ENCODE assay signal across 17 mouse cellular contexts in genomic region chr14:120836535-120837316, GRCm38 (mm10).
"Had no signal": no experiment of that assay in that cellular context is flagged by ENCODE, and none has a peak within 500 bp of the region (broad histone marks: within the 10 kb centered on the region; RNA-seq: fewer than 3 reads in every experiment).

No protein-coding gene starts in this region.

- H3K36me3 ChIP-seq: kidney, embryonic 15.5 days; limb, embryonic 12.5 days; liver, embryonic 13.5 days; lung, embryonic 15.5 days; midbrain, embryonic 13.5 days; neural tube, embryonic 15.5 days had no signal

- DNase-seq: kidney, adult 2 months; kidney, postnatal 14 days; liver; liver, embryonic 13.5 days; liver, postnatal 0 days; lung, postnatal 14 days; right cerebral cortex, postnatal 4 days; spleen, adult 18-20 months; thymus, adult 18-20 months; thymus, postnatal 14 days had no signal

- H3K9ac ChIP-seq: kidney, embryonic 15.5 days; limb, embryonic 12.5 days; liver, embryonic 13.5 days; liver, postnatal 0 days; lung, embryonic 15.5 days; midbrain, embryonic 13.5 days; neural tube, embryonic 15.5 days had no signal

- ATAC-seq: liver, postnatal 0 days; midbrain, embryonic 13.5 days had no signal

- H3K27ac ChIP-seq: kidney, embryonic 15.5 days; limb, embryonic 12.5 days; liver, embryonic 13.5 days; lung, embryonic 15.5 days; macrophage; midbrain, embryonic 13.5 days; neural tube, embryonic 15.5 days had no signal

- H3K9me3 ChIP-seq: kidney, embryonic 15.5 days; limb, embryonic 12.5 days; liver, embryonic 13.5 days; lung, embryonic 15.5 days; midbrain, embryonic 13.5 days; neural tube, embryonic 15.5 days had no signal

- H3K27me3 ChIP-seq: kidney, embryonic 15.5 days; limb, embryonic 12.5 days; liver, embryonic 13.5 days; lung, embryonic 15.5 days; neural tube, embryonic 15.5 days had no signal

- H3K4me2 ChIP-seq: kidney, embryonic 15.5 days; limb, embryonic 12.5 days; liver, embryonic 13.5 days; lung, embryonic 15.5 days; midbrain, embryonic 13.5 days; neural tube, embryonic 15.5 days had no signal

- H3K4me3 ChIP-seq: kidney, embryonic 15.5 days; limb, embryonic 12.5 days; liver, embryonic 13.5 days; lung, embryonic 15.5 days; megakaryocyte, embryonic 14.5 days; midbrain, embryonic 13.5 days; neural tube, embryonic 15.5 days had no signal
